ENCODE assay signal across 22 mouse cellular contexts in the genomic region with DNA sequence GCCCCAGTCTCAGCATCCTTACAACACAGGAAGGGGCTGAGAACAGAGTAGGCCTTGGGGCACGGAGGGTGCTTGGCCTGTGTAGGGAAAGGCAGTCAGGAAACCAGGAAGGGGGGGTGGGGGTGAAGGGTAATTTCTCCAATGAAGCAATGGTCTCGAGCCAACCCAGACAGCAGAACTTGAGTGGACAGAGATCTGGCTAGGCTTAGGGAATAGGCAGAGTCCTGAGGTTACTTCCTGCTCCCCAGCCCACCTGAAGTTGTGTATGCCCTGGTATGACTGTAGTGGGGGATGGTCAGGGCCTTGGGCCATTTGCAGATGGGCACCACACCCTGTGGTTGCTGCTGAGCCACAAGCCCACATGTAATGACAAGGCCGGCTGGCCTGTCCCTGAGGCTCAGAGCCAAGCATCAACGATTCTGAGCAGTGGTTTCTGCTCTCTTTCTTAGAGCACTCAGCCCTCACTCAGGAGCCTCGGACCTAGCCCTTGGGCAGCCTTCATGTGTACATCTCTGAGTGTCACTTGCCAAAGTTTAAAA. TPM values are rescaled to one million over a fixed set of nuclear protein-coding genes. Genes with fewer than 3 reads are reported as not detected.
DNase-seq lines count a peak whose midpoint lies in the region; ATAC-seq and TF ChIP-seq lines count a peak whose summit lies in the region.
"Had no signal": no experiment of that assay in that cellular context is flagged by ENCODE, and none has a peak within 500 bp of the region (broad histone marks: within the 10 kb centered on the region; RNA-seq: fewer than 3 reads in every experiment).

No protein-coding gene starts in this region.

- H3ac ChIP-seq in myocyte (ENCODE audit: control insufficient read depth, insufficient read length), result no peak overlapping the region

- peak; percentile 69 for DNase-seq in 3T3-L1 (ENCODE audit: low read depth, low spot score)
- no peak for DNase-seq in frontal cortex, postnatal 25 days (ENCODE audit: low spot score in 2 of 2)
- no peak for DNase-seq in heart, postnatal 36 days
- DNase-seq in right cerebral cortex, postnatal 4 days, result no peak
- DNase-seq: adrenal gland, postnatal 25 days; cerebellum, adult 8-10 months; cerebellum, postnatal 36 days; embryo, embryonic 11 days; heart, postnatal 14 days; kidney, adult 11 months; kidney, postnatal 36 days; layer of hippocampus, postnatal 36 days; liver; lung, postnatal 10 days had no signal

- no peak overlapping the region for H3K4me2 ChIP-seq in embryonic facial prominence, embryonic 13.5 days
- no peak overlapping the region for H3K4me2 ChIP-seq in limb, embryonic 13.5 days (replicated peaks)
- peak overlapping the region; percentile 41 for H3K4me2 ChIP-seq in myocyte (ENCODE audit: low read depth)
- H3K4me2 ChIP-seq: forebrain, embryonic 12.5 days; heart, embryonic 12.5 days; hindbrain, embryonic 12.5 days; kidney, embryonic 15.5 days; midbrain, embryonic 15.5 days had no signal

- H3K9ac ChIP-seq in embryonic facial prominence, embryonic 13.5 days, result peak overlapping the region; percentile 22; the same call in 1 of the 2 replicates
- H3K9ac ChIP-seq in limb, embryonic 13.5 days, result no peak overlapping the region
- H3K9ac ChIP-seq: forebrain, embryonic 12.5 days; heart, embryonic 12.5 days; hindbrain, embryonic 12.5 days; kidney, embryonic 15.5 days; midbrain, embryonic 15.5 days had no signal

- WGBS in embryonic facial prominence, embryonic 13.5 days, result 51% methylated on average over 5 of the region's 5 CpGs
- 62% methylated on average over 5 of the region's 5 CpGs for WGBS in limb, embryonic 13.5 days

- no peaks in the 10 kb centered on the region for H3K27me3 ChIP-seq in embryonic facial prominence, embryonic 13.5 days
- no peaks in the 10 kb centered on the region for H3K27me3 ChIP-seq in limb, embryonic 13.5 days
- no peaks in the 10 kb centered on the region for H3K27me3 ChIP-seq in myocyte (ENCODE audit: control insufficient read depth, insufficient read depth, insufficient read length)
- H3K27me3 ChIP-seq: forebrain, embryonic 12.5 days; hindbrain, embryonic 12.5 days; kidney, embryonic 15.5 days; midbrain, embryonic 15.5 days had no signal

- no peaks in the 10 kb centered on the region for H3K36me3 ChIP-seq in embryonic facial prominence, embryonic 13.5 days
- H3K36me3 ChIP-seq in limb, embryonic 13.5 days, result no peaks in the 10 kb centered on the region
- no peaks in the 10 kb centered on the region for H3K36me3 ChIP-seq in myocyte (ENCODE audit: control insufficient read depth, insufficient read depth)
- H3K36me3 ChIP-seq: forebrain, embryonic 12.5 days; heart, embryonic 12.5 days; hindbrain, embryonic 12.5 days; kidney, embryonic 15.5 days; midbrain, embryonic 15.5 days had no signal

- peak overlapping the region; percentile 82 for H3K27ac ChIP-seq in embryonic facial prominence, embryonic 13.5 days
- H3K27ac ChIP-seq in limb, embryonic 13.5 days, result peak overlapping the region; percentile 67; the same call in 1 of the 2 replicates
- H3K27ac ChIP-seq: forebrain, embryonic 12.5 days; hindbrain, embryonic 12.5 days; kidney, embryonic 15.5 days; midbrain, embryonic 15.5 days had no signal

- no peak for TF ChIP-seq POLR2A in myocyte (IDR thresholded peaks at IDR 0.05; ENCODE audit: insufficient read length, low read depth)

- H3K79me2 ChIP-seq in myocyte (ENCODE audit: control insufficient read depth, insufficient read depth), result no peaks in the 10 kb centered on the region

- intact Hi-C loops in heart, postnatal 36 days (cut with DNase I), result no loop called here

- H3K4me3 ChIP-seq in embryonic facial prominence, embryonic 13.5 days, result no peak overlapping the region
- no peak overlapping the region for H3K4me3 ChIP-seq in limb, embryonic 13.5 days
- H3K4me3 ChIP-seq in myocyte, result no peak overlapping the region
- H3K4me3 ChIP-seq: forebrain, embryonic 12.5 days; heart, embryonic 12.5 days; hindbrain, embryonic 12.5 days; kidney, embryonic 15.5 days; midbrain, embryonic 15.5 days had no signal

- no peak for ATAC-seq in embryonic facial prominence, embryonic 13.5 days (ENCODE audit: insufficient number of reproducible peaks, insufficient read depth, low FRiP score, low TSS enrichment, low read depth)
- 0 out of 2 replicates have a peak, but pooled peaks have one; percentile 30 for ATAC-seq in limb, embryonic 13.5 days (ENCODE audit: low FRiP score, low read depth)
- ATAC-seq: midbrain, embryonic 15.5 days had no signal

- no peaks in the 10 kb centered on the region for H3K9me3 ChIP-seq in embryonic facial prominence, embryonic 13.5 days
- H3K9me3 ChIP-seq in limb, embryonic 13.5 days, result no peaks in the 10 kb centered on the region
- H3K9me3 ChIP-seq: heart, embryonic 12.5 days; hindbrain, embryonic 12.5 days; kidney, embryonic 15.5 days; midbrain, embryonic 15.5 days had no signal

- peaks cover 24% of the 10 kb centered on the region for H3K4me1 ChIP-seq in embryonic facial prominence, embryonic 13.5 days
- H3K4me1 ChIP-seq in limb, embryonic 13.5 days, result peaks cover 25% of the 10 kb centered on the region
- H3K4me1 ChIP-seq: forebrain, embryonic 12.5 days; heart, embryonic 12.5 days; midbrain, embryonic 15.5 days had no signal

TF ChIP-seq in myocyte, 11 proteins besides CTCF, POLR2A, EP300 and RAD21:
- no peak for TF ChIP-seq SRF (IDR thresholded peaks at IDR 0.05; ENCODE audit: control insufficient read depth, insufficient read length, low read depth)
- no peak for TF ChIP-seq POLR2AphosphoS2 (IDR thresholded peaks at IDR 0.05; ENCODE audit: insufficient read length, low read depth)
- TF ChIP-seq MAX (IDR thresholded peaks at IDR 0.05; ENCODE audit: low read depth), result no peak
- TF ChIP-seq MYOD1 (IDR thresholded peaks at IDR 0.05; ENCODE audit: control insufficient read depth in 1 of 3, insufficient read length in 2 of 3, low read depth in 2 of 3), result peak in 2 of 3 experiments; percentile 41 to 73
- no peak for TF ChIP-seq E2F4 (IDR thresholded peaks at IDR 0.05; ENCODE audit: insufficient read depth)
- peak in 2 of 3 experiments; percentile 25 to 80 for TF ChIP-seq MYOG (IDR thresholded peaks at IDR 0.05; ENCODE audit: control insufficient read depth in 1 of 3, insufficient read depth in 1 of 3, insufficient read length in 2 of 3, low read depth in 2 of 3)
- no peak for TF ChIP-seq USF1 (IDR thresholded peaks at IDR 0.05; ENCODE audit: low read depth)
- peak; percentile 43 for TF ChIP-seq TCF3 (IDR thresholded peaks at IDR 0.05; ENCODE audit: insufficient read length, low read depth)
- no peak for TF ChIP-seq CEBPB (IDR thresholded peaks at IDR 0.05; ENCODE audit: insufficient read depth, poor library complexity, severe bottlenecking)
- peak; percentile 38 for TF ChIP-seq TCF12 (IDR thresholded peaks at IDR 0.05; ENCODE audit: insufficient read depth, poor library complexity, severe bottlenecking)
- no peak for TF ChIP-seq REST (IDR thresholded peaks at IDR 0.05; ENCODE audit: insufficient read depth, insufficient read length)
TF ChIP-seq in myocyte: peak in this region for 4.

RNA-seq across cellular contexts. Expression of gene Gpc1, which starts 15.6 kb away (rescaled TPM):
- 58.5 and 66.1 TPM in 2 replicates for polyA plus RNA-seq in embryonic facial prominence, embryonic 13.5 days (2015; fragmentation: Nextera tagmentation; extraction: Ambion mirVana)
- 67.7 and 71.4 TPM in 2 replicates for polyA plus RNA-seq in limb, embryonic 13.5 days (2015; fragmentation: Nextera tagmentation; extraction: Ambion mirVana)
- polyA plus RNA-seq in myocyte (2012; fragmentation: generic; extraction: Trizol), result 930 TPM
- 100 to 1,000 TPM; 425 to 453 TPM for total RNA-seq in heart, postnatal 36 days (2021)

Comparison
In these comparisons a context has a peak if more than half of its experiments do, and no peak if none do; other contexts are left out.
1. RNA of gene Gpc1, which starts 15.6 kb away (polyA plus RNA-seq): 930 TPM in myocyte (single experiment); 67.7 to 71.4 TPM in limb, embryonic 13.5 days and 58.5 to 66.1 TPM in embryonic facial prominence, embryonic 13.5 days; every median in the first group is over 10 times any median in the second.